Mouse (Mus musculus) forebrain, embryonic 10.5 days (tissue): ENCODE measurements around the gene Rps6kl1. TPM values are rescaled to one million over a fixed set of nuclear protein-coding genes. Genes with fewer than 3 reads are reported as not detected.

Source experiments
- DNase-seq: peaks from one replicate; pipeline ENCODE4 v3.0.0-alpha.2; 2017; ENCODE audit warnings: low spot score; ENCODE audit errors: extremely low spot score
- H3K27ac ChIP-seq: fragments of 300-500 bp; sonication (generic); 2 replicates; pipeline ENCODE4 v1.5.1; 2016; ENCODE audit warnings: mild to moderate bottlenecking
- H3K27me3 ChIP-seq: fragments of 300-500 bp; sonication (generic); 2 replicates; pipeline ENCODE4 v1.6.1; 2016; ENCODE audit warnings: mild to moderate bottlenecking; ENCODE audit not compliant: poor library complexity, severe bottlenecking
- H3K36me3 ChIP-seq: fragments of 300-500 bp; sonication (generic); replicated peaks from 2 replicates; pipeline ENCODE4 v1.6.1; 2016; ENCODE audit warnings: mild to moderate bottlenecking, moderate library complexity
- H3K4me1 ChIP-seq: fragments of 300-500 bp; sonication (generic); 2 replicates; pipeline ENCODE4 v1.6.1; 2016
- H3K4me3 ChIP-seq: fragments of 300-500 bp; sonication (generic); 2 replicates; pipeline ENCODE4 v1.5.1; 2016; ENCODE audit warnings: mild to moderate bottlenecking, moderate library complexity
- H3K9me3 ChIP-seq: fragments of 300-500 bp; sonication (generic); 2 replicates; pipeline ENCODE4 v1.6.1; 2016; ENCODE audit warnings: mild to moderate bottlenecking, moderate library complexity
- WGBS: fragments of 180-500 bp; shearing (Covaris S2); methylation state at CpG from one replicate; pipeline ENCODE4 v1.1.7; 2016; 5-methylcytosine and 5-hydroxymethylcytosine counted together
- polyA plus RNA-seq: library from polyadenylated mRNA; unstranded; fragments of >200 nt; fragmentation: Nextera tagmentation; extraction: Ambion mirVana; gene quantifications from 2 replicates; pipeline ENCODE4 v1.2.1, GENCODE M21; 2016

Gene Rps6kl1
- polyA plus RNA-seq, 1 experiment from 2014 or later, result 1.0 TPM

DNA sequence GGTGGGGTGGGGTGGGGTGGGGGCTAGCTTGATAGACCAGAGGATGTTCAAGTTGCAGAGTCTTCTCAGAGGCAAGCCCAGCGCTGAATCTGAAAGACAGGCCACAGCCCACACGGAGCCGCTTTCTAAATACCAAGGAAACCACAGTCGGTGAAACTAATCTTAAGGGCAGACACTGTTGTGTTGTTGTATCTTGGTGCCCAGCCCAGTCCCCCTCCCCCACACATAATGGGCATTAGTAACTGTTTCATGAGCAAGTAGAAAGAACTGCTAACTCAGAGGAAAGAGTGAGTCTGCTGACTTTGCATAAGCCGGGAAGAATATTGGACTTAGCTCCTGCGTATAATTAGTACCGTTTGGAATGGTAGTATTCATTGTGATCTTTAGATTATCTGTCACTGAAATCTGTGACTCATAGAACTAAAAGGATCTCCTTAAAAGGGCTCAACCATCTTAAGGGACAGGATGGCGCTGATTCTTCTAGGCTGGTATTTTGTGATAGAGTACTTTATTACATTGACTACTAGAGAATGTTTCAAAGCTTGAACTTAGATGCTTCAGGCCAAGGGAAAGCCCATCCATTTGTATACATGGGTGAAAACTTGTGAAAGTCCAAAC, 24.0 kb downstream of the Rps6kl1 start:
- Histone ChIP-seq H3K4me1 (no peaks in the 10 kb centered on the region), H3K27ac (no peak overlapping the region), H3K9me3 (no peaks in the 10 kb centered on the region), H3K36me3 (peaks cover 96% of the 10 kb centered on the region), H3K27me3 (no peaks in the 10 kb centered on the region), H3K4me3 (no peak overlapping the region)
- DNase-seq, result no peak
- WGBS, result 94% methylated on average over 8 of the region's 8 CpGs

DNA sequence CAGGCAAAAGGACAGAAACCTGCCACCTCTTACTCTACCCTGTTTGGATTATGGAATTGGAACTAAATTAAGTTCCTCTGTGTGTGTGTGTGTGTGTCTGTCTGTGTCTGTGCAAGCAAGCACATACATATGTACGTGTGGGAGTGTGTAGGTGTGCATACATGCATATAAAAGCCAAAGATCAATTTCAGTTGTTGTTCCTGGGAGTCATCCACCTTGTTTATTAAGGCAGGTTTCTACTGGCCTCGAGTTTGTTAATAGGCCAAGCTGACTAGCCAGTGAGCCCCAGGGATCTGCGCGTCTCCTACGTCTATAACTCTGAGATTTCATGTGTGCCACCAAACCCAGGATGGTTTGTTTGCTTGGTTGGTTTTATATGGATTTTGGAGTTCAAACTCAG, 26.3 kb downstream of the Rps6kl1 start:
- no peak overlapping the region for H3K27ac ChIP-seq
- 95% methylated on average over 5 of the region's 5 CpGs for WGBS
- H3K9me3 ChIP-seq, result no peaks in the 10 kb centered on the region
- no peak for DNase-seq
- no peaks in the 10 kb centered on the region for H3K4me1 ChIP-seq
- no peaks in the 10 kb centered on the region for H3K27me3 ChIP-seq
- H3K4me3 ChIP-seq, result no peak overlapping the region
- H3K36me3 ChIP-seq, result peaks cover 99% of the 10 kb centered on the region

DNA sequence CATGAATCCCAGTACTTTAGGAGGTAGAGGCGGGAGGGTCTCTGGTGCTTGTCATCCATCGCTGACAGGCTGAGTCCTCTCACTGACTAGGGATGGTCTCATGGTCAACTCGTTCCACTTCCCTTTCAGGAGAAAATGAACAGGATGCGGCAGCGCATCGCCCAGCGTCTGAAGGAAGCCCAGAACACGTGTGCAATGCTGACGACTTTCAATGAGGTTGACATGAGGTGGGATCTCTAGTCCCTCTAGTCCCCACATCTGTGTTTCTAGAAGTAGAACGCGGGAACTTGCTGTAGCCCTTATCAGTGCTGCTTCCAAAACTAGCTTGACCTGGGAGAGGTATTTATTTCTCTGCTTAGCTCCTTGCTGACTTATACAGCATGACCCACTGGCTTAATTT, 27.4 kb downstream of the Rps6kl1 start:
- peaks cover 100% of the 10 kb centered on the region for H3K36me3 ChIP-seq
- 95% methylated on average over 11 of the region's 11 CpGs for WGBS

DNA sequence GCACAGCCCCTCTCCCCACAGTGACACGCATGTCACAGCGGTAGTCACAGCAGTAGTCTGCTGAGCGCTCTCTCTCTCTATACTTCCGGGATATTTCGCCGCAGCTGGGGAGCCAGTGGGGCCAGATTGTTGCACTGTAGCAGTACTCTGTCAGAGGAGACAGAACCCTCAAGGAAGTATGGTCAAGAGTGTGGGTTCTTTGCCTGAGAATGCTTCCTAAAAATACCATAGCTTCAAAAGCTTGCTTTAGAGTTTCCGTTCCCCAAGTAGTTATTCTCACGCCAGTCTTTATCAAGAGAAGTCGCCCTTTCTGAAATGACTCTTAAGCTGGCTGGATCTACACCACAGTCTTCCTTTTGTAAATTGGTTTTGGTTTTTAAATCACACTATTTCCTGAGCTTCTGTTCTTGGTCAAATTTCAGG, 27.9 kb downstream of the Rps6kl1 start:
- H3K36me3 ChIP-seq, result peaks cover 100% of the 10 kb centered on the region
- no peaks in the 10 kb centered on the region for H3K4me1 ChIP-seq
- DNase-seq, result no peak
- H3K9me3 ChIP-seq, result no peaks in the 10 kb centered on the region
- H3K27me3 ChIP-seq, result no peaks in the 10 kb centered on the region
- H3K27ac ChIP-seq, result no peak overlapping the region
- no peak overlapping the region for H3K4me3 ChIP-seq
- WGBS, result 94% methylated on average over 9 of the region's 9 CpGs

More for the DNA sequence above, 27.4 kb downstream of the Rps6kl1 start:
- Histone ChIP-seq H3K4me1 (no peaks in the 10 kb centered on the region), H3K27ac (no peak overlapping the region), H3K9me3 (no peaks in the 10 kb centered on the region), H3K4me3 (no peak overlapping the region), H3K27me3 (no peaks in the 10 kb centered on the region)
- no peak for DNase-seq

DNA sequence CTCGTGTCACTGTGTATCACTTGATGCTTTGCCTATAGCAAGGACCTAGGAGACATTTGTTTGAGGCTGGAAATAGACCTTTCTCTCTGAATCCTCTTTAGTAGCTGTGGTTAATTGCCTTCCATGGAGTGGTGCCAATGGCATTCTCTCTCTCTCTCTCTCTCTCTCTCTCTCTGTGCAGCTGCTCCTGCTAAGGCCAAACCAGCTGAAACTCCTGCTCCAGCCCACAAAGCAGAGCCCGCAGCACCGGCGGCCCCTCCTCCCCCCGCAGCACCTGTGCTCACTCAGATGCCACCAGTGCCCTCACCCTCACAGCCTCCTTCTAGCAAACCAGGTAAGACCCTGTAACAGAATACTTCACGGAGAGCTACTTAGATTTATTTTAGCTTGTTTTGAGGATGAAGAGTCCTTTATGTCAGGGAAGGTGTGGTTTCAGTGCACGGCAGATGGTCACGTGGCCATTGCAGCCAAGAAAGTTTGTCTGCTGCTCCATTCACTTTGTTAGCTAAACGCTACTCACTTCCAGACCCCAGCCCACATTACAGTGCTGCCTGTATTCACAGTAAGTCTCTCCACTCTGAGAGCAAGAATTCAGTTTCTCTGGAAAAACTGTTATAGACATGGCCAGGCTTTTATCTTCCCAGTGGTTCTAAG, 29.1 kb downstream of the Rps6kl1 start:
- no peak for DNase-seq
- Histone ChIP-seq H3K27ac (no peak overlapping the region), H3K36me3 (peaks cover 97% of the 10 kb centered on the region), H3K9me3 (no peaks in the 10 kb centered on the region), H3K4me1 (no peaks in the 10 kb centered on the region), H3K4me3 (no peak overlapping the region), H3K27me3 (no peaks in the 10 kb centered on the region)
- 94% methylated on average over 9 of the region's 9 CpGs for WGBS

DNA sequence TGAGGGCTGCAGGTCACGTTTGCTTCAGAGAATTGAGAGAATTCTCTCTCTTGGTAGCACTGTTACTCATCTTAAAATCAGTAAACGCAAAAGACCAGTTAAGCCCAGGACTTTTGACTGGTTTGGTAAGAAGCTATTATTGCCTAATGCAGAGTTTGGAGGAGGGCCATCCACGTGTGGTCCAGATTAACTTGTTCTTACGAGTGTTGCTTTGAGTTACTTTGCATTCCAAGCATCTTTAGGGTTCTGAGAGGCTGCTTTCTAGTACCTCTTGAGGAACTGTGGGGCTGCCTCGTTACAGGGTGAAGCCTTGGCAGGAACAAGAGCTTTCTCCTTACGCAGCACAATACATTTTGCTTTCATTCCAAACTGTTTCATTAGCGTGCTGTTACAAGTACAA, 35.4 kb downstream of the Rps6kl1 start:
- peaks cover 23% of the 10 kb centered on the region for H3K4me1 ChIP-seq
- no peak for DNase-seq
- no peak overlapping the region for H3K27ac ChIP-seq
- 77% methylated on average over 7 of the region's 7 CpGs for WGBS
- H3K4me3 ChIP-seq, result no peak overlapping the region
- H3K27me3 ChIP-seq, result no peaks in the 10 kb centered on the region
- no peaks in the 10 kb centered on the region for H3K9me3 ChIP-seq
- H3K36me3 ChIP-seq, result peaks cover 70% of the 10 kb centered on the region

DNA sequence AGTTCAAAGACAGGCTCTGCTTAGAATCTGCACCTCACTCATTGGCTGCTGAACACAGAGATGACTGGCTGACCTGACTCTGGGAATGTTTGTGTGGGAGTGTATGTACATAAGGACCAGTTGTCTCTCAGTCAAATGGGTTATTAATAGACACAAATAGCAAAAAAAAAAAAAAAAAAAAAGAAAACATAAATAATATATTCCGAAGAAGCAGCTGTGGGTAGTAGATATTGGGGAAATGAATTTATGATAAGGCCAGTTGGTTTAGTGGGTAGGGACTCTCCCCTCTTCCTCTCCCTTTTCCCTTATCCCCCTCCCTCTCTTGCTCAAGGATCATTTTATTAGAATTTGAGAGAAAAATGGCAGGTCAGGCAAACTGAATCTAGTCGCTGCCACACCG, 37.1 kb downstream of the Rps6kl1 start:
- 95% methylated on average over 3 of the region's 3 CpGs for WGBS
- no peak overlapping the region for H3K27ac ChIP-seq
- peaks cover 52% of the 10 kb centered on the region for H3K36me3 ChIP-seq
- H3K4me1 ChIP-seq, result peaks cover 40% of the 10 kb centered on the region
- no peaks in the 10 kb centered on the region for H3K27me3 ChIP-seq
- DNase-seq, result no peak
- no peak overlapping the region for H3K4me3 ChIP-seq
- H3K9me3 ChIP-seq, result no peaks in the 10 kb centered on the region

DNA sequence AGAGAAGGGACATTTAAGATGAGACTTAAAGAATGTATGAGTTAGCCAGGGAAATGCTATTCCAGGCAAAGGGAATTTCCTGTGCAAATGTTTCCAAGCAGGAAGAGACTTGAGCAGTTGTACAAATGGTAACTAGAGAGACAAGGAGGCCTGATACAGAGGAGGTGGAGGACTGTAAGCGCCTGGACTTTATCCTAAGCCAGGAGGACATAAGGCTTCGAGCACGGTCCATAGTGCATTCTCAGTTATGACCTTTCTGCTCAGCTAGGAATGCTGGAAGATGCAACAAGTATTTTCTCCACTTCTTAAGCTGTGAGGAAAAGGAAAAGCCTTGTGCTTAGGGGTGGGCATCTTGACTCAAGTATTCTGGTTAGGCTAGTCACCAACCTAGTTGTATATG, 37.7 kb downstream of the Rps6kl1 start:
- no peaks in the 10 kb centered on the region for H3K9me3 ChIP-seq
- H3K27ac ChIP-seq, result no peak overlapping the region
- H3K4me3 ChIP-seq, result no peak overlapping the region
- peaks cover 44% of the 10 kb centered on the region for H3K4me1 ChIP-seq
- H3K36me3 ChIP-seq, result peaks cover 46% of the 10 kb centered on the region
- DNase-seq, result no peak
- WGBS, result 92% methylated on average over 3 of the region's 3 CpGs
- no peaks in the 10 kb centered on the region for H3K27me3 ChIP-seq

DNA sequence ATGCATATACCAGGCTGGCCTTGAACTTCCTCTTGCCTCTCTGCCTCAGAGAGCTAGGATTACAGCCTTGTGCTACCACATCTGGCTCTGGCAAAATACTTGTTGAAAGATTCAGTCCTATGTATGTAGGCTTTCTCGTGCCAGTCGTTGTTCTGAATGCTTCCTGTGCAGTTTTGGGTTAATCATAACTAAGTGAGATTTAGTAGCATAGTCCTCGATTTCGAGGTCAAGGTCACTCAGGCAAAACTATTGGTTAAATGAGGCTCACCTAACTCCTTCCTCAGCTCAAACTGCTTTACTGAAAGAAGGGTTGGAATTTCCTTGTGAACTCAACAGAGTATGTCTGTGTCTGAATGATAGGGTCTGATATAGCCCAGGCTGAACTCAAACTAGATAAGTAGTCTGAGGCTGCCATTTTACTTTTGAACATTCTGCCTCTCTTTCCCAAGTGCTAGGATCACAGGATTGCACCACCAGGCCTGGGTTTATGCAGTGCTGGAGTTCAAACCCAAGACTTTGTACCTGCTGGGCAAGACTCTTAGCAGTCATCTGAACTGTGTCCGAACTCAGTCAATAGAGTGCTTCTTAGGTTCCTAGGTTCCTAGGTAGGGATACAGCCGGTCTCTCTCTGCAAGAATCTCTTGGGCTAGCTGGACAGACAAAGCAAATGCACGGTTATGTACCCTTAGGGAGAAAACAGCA, 38.4 kb downstream of the Rps6kl1 start:
- Histone ChIP-seq H3K36me3 (peaks cover 40% of the 10 kb centered on the region), H3K9me3 (no peaks in the 10 kb centered on the region), H3K27me3 (no peaks in the 10 kb centered on the region), H3K4me1 (peaks cover 44% of the 10 kb centered on the region), H3K4me3 (peak overlapping the region; percentile 79; the same call in 1 of the 2 replicates), H3K27ac (no peak overlapping the region)
- 90% methylated on average over 7 of the region's 7 CpGs for WGBS
- DNase-seq, result no peak

DNA sequence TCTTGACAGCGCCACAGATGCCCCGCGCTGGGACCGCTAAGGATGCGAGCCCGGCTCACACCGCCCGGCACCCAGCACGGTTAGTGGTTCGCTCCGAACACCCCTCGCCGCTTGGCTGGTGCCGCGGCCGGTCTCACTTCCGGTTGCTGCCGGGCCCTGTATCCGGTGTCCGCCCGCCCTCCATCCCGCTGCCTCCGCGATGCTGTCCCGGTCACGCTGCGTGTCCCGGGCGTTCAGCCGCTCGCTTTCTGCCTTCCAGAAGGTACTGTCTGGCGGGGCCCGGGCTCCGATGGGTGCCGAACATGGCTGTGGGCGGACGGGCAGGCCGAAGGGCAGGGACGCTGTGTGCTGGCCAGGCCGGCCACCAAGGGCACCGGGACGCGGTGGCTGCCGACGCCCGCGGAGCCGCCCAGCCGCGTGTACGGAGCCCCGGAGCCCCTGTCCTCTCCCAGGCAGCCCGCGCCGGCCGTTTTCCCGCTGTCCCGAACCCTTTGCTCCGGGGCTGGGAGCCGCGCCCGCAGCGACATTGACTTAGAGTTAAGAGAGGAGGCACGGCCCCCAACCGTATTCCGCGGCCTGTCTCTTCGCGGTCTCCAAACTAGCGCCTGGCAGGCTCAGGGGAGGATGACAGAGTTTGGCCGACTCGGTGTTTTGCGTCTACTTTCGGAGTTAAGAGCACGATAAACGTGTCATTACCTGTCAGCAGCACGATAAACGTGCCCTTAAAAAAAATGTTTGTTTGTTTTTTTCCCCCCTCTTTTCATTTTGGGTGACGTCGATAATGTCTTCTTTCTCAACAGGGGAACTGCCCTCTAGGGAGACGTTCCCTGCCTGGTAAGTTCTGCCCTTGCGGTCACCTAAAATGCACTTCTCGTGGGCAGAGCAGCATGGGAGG, 40.1 kb downstream of the Rps6kl1 start, which contains the start of the genes Prox2 and Dlst:
Gene Prox2, minus strand, starts transcription at position 62 of the 895 bp plus-strand sequence.
Gene Dlst, plus strand, starts transcription at position 136 of the 895 bp plus-strand sequence.
- H3K36me3 ChIP-seq, result peaks cover 28% of the 10 kb centered on the region
- H3K4me3 ChIP-seq, result peak within 1 kb of the TSS; percentile 79
- H3K27me3 ChIP-seq, result no peaks in the 10 kb centered on the region
- peak; percentile 90 for DNase-seq
- peaks cover 54% of the 10 kb centered on the region for H3K4me1 ChIP-seq
- WGBS, result under 1% methylated on average over 83 of the region's 83 CpGs
- no peaks in the 10 kb centered on the region for H3K9me3 ChIP-seq
- H3K27ac ChIP-seq, result peak within 1 kb of the TSS; percentile 91

DNA sequence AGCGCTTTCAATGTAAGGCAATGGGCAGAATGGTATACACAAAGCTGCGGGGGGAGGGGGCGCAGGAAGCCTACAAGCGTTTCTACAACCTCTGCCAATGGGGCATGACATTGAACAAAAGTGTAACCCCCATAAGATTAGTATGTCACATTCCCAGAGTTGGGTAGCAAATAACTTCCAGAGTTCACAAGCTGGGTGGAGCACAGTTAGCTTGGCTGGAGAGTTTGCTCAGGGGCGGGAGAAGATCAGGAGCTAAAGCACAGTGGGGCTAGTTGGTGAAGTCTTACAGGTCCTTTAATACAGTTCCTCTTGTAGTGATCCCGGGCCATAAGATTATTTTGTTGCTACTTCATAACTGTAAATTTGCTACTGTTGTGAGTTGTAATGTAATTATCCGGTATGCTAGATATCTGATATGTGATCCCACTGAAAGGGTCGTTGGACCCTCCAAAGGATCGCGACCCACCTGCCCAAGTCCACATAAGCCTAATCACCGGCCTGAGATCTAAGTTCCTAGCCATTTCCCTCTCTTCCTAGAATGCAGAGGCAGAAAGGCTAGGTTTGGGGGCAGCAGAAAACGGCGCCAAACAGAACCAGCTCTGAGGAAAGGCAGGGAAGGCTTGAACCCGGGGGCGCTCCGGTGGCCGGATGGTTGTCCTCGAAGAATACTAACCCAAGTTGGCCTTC, 40.9 kb downstream of the Rps6kl1 start:
- Histone ChIP-seq H3K27ac (peak overlapping the region; percentile 91), H3K36me3 (peaks cover 20% of the 10 kb centered on the region), H3K4me3 (peak overlapping the region; percentile 79), H3K27me3 (no peaks in the 10 kb centered on the region), H3K4me1 (peaks cover 57% of the 10 kb centered on the region), H3K9me3 (no peaks in the 10 kb centered on the region)
- no peak for DNase-seq
- WGBS, result 16% methylated on average over 18 of the region's 18 CpGs

DNA sequence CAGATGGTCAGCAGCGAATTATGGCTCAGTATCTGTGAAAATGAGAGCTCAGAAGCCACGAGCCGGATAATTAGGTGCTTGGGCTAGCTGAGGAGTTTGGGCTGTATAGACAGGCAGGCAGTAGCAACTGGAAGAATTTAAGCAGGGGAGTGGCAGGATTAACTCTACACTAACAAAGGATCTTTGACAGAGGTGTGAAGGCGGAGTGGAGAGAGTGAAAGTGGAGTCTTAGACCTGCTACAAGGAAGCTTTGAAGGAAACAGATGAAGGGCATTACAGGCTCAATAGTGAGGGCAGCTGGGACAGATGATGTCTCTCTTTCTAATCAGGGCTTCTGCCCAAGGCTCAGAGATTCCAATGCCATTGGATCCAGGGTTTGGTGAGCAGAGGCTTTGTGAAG, 41.6 kb downstream of the Rps6kl1 start:
- Histone ChIP-seq H3K4me3 (peak overlapping the region; percentile 79; the same call in 1 of the 2 replicates), H3K27ac (peak overlapping the region; percentile 91), H3K4me1 (peaks cover 57% of the 10 kb centered on the region), H3K9me3 (no peaks in the 10 kb centered on the region), H3K27me3 (no peaks in the 10 kb centered on the region), H3K36me3 (peaks cover 12% of the 10 kb centered on the region)
- 22% methylated on average over 4 of the region's 4 CpGs for WGBS
- no peak for DNase-seq
